Mouse (Mus musculus): Measurements from ENCODE around the gene Axdnd1.
"Not testable (repeated sequence)": the region's sequence is repeated elsewhere in the genome, so short reads cannot be mapped to it uniquely, and the experiment has no call there.

The Axdnd1 gene

DNA sequence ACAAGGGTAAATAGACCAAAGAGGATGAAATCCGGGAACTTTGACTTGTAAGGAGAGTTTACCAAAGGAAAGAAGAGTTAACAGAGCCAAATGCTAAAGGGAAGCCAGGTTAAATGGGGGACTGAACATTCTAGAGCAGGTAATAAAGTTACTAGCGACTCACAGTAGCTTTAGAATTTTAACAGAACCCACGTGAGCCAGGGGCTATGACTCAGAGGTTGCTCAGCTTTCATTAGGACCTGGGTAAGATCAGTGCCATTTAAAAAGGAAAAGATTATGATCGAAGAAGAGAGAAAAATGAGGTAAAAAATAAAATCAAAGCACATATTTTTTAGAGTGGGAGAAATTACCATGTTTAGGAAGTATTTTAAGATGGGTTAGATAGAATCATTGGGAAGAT lies 80.1 kb downstream of the Axdnd1 start:
- no peak for DNase-seq (ENCODE audit: low read depth, low spot score)

DNA sequence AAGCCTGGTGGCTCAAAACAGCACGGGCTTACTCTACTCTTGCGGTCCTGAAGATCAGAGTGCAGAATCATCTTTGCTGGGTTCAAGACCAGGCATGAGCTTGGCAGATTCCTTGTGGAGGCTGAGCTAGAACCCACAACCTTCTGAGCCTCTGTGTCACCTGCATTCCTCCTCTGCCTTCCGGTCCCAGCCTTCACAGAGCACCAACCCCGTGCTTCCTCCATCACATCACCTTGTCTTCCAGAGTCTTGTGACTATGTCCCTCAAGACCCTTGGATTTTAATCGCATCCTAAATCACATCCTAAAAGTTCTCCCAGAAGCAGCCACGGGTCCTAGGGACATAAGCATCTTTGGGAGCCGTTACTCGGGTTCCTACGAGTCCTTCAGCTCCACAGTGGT lies 97.8 kb downstream of the Axdnd1 start:
- DNase-seq (ENCODE audit: low read depth, low spot score) = no peak

DNA sequence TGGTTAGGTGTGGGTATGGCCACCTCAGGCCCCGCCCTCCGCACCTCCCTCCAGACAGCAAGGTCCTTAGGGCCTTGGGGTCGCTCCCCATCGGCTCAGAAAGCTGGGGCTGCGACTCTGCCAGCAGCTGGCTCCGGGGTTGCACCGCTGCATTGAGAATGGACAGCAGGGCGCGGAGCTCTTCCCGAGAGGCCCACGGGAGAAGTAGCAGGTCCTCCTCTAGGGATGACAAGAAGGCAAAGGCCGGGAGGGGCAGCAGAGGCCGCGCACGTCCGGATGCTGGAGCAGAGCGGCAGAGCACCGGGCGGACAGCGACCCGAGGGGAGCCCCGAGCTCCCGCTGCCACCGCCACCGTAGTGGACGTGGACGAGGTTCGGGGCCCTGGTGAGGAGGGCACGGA lies 110.3 kb downstream of the Axdnd1 start, which contains the start of gene Nphs2:
Gene Nphs2, plus strand, starts transcription at position 98 of the 400 bp plus-strand sequence.
- no peak for DNase-seq (ENCODE audit: low read depth, low spot score)

DNA sequence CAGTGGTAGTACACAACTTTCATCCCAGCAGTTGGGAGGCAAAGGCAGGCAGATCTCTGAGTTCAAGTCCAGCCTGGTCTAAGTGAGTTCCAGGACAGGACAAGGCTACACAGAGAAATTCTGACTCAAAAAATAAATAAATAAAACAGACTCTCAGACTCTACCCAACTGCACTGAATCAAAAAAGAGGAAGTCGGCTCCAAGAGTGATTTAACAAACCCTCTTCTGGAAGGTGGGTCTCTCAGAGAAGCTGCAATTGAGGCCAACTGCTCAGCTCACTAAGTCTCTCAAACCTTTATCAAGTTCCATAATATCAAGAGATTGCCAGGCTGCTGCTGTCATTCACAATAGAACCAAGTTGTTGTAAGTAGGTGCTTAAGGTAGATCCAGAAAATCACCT lies 112.4 kb downstream of the Axdnd1 start:
- no peak for DNase-seq (ENCODE audit: low read depth, low spot score)

DNA sequence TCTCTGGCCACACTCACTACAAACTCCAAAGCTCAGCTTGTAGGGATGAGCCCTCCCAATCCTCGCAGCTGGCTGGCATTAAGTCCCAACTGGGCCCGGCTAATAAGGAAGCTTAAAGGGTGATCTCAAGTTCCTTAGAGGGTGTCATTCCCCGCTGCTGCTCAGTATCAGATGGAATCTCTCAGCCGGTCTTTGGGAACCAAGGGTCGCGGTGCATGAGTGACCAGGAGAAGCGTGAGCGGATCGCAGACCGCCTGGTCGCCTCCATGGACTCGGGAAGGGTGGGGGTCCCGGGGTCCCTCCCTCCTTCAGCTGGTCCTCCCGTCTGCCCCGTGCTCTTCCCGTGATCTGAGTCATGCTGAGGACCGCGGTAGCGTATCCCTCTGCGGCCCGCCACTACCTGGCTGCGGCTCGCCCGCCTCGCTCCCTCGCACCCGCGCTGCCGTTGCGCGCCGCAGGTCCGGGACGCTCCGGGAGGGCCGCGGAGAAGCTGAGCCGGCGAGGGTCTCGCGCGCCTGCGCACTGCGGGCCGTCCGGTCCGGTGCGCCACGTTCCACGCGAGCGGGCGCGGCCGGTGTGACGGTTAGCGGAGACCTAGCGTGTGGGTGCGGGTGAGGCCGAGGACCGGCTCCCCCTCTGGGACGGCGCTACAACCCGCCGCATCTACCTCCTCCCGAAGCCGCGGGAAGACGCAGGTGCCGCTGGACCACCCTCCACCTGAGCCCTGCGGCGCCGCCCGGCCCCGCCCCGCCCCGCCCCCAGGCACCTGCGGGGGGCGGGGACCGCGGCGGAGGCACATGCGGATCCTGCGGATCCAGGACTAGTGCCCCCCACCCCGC lies 117.8 kb downstream of the Axdnd1 start, which contains the start of gene Tdrd5:
Gene Tdrd5, minus strand, starts transcription at position 754 of the 839 bp plus-strand sequence.
- peak; percentile 8 for DNase-seq (ENCODE audit: low read depth, low spot score)

DNA sequence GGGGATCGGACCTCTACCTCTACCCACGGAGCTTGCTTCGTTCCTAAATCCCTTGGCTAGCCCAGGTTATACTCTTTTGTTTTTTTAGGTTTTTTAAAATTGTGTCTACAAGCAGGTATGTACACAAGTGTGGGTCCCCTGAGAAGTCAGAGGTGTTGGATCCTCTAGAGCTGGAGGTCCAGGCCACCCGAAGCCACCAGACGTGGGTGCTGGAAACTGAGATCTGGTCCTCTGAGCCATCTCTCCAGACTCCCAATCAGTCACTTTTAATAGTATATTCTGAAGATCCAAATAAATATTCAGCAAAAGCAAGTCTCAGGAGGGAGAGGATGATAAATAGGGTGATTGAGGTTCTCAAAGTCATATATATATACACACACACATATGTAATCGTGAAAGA lies 130.9 kb downstream of the Axdnd1 start:
- no peak for DNase-seq (ENCODE audit: low read depth, low spot score)

DNA sequence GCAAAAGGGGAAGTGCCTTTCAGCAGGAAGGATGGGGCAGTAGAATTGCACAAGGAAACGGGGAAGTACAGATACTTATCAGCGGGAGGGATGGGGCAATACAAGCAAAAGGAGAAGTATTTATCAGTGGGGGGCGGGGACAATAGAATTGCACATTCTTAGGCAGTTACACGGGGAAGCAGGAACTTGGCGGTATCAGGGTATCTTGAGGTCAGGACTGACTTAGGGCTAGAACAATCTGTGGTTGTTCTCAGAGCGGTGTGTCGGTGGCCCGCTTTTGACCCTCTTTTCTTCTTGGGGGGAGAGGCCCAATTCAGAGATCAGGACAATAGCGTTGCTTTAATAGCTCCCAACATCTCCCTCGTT lies 131.8 kb downstream of the Axdnd1 start:
- not testable (repeated sequence) for DNase-seq (ENCODE audit: low read depth, low spot score)

DNA sequence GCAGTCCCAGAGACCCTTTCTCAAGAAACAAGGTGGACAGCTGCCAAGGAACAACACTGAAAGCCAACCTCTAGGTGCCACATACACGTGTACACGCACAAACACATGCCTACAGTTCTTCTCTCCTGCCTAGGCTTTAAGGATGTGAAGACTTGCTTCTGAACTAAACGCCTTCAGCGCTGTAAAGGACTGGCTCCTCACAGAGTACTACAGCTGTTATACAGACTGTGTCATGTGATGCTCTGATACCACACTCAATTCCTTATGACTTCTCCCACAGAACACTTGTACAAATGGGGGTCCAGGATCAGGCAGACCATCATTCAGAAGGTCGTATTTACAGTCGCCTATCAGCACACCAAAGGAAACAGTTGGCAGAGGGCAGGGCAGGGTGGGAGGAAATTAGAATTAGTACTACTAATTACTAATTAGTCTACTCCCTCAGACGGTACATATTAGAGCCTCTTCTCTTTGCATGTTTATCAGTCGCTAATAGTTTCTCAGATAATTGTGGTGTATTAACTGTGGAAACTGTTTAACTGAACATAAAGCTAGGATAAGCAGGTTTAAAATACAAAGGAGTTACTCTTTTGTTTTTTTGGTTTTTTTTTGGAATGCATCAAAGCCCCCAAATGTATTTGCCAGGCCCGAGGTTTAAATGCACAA lies 132.3 kb downstream of the Axdnd1 start:
- DNase-seq (ENCODE audit: low read depth, low spot score) = no peak

DNA sequence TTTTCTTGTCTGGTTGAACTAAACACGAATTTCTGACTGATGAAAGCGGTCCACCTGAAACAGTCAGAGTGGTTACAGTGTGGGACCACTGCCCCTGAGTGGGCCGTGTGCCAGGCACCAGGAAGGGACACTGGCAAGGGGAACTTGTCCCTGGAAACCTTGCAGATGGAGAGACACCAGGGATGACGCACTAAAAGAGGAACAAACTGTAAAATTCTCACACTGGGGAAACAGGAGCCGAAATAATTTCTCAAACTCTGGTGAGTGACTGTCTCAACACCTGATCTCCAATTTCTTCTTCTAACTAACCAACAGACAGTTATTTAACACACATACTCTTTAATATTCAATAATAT lies 135.4 kb downstream of the Axdnd1 start:
- no peak for DNase-seq (ENCODE audit: low read depth, low spot score)

DNA sequence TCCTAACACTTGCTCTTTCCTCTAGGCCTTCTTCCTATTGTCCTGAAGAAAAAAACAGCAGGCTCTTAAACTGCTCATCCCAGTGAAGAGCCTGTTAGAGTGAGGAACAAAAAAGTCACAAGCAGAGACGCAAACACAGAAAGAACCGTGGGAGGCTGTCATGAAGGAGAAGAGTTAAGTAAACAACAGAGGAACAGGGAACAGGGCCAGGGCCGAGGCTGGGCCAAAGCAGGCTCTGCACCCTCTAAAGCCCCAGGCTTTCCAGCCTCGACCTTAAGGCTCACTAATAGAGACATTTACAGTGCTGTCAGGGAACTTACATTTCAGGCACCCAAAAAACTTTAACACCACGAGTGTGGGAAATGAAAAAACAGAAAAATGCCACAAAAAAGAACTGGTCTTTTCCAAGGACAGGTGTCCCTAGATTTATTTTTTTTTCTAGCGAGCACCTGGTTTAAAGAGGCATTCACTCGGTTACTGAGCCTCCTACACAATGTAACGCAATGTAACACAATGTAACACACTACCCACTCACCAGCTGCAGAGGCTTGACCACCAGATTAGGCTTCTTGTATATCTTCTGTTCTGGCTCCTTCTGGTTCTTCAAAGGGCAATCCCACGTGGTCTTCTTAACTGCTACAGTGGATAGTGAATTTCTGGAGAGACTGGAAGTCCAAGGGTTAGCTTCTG lies 136.0 kb downstream of the Axdnd1 start:
- no peak for DNase-seq (ENCODE audit: low read depth, low spot score)

DNA sequence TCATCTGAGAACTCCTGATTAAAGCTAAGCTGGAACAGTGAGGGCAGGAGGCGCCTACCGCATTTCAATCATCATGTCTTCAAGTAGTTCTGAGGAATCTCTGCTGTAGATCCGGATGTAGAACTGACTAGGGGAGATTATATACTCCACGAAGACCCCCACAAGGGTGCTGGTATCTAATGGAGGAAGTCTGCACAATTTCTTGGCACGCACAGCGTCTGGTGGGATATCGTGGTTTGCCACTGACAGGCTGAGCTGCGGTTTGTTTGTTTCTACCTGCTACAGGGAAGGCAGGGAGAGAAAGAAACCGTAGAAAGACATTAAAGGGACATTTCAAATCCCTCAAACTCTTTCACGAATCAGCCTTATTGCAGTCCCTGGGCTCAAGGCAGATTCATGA lies 136.8 kb downstream of the Axdnd1 start:
- DNase-seq (ENCODE audit: low read depth, low spot score) = no peak

DNA sequence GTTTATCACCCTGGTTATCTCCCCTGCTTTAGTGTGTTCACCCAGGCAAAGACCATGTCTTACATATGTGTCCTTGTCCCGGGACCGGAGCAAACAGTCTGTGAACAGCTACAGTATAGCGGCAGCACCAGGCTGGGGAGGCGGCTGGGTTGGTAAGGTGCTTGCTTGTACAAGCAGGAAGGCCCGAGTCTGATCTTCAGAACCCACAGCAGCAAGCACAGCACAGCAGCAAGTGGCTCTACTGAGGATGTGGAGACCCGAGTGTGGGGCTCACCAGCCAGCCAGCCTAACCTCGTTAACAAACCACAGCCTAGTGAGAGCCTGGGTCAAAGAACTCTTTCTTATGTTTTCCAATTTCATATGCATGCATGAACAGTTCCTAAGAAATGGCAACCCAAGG lies 140.8 kb downstream of the Axdnd1 start:
- DNase-seq (ENCODE audit: low read depth, low spot score) = no peak

DNA sequence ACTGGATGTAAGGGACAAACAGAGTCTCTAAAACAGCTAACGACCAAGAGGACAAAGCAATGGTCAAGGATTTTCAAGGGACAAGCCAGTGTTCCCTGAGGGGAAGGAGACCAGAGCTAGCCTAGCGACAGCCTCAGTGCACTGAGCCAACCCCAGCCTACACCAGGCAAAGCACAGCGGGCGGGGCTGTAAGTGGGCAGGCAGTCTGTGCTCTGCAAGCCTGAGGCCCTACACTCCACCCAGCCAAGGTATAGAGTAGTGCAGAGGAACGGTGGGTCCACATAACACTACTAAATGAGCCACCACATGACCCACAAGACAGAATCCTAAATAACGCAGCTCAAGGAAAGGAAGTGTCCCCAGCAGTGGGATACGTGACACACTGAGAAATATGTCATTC lies 147.3 kb downstream of the Axdnd1 start:
- DNase-seq (ENCODE audit: low read depth, low spot score) = no peak

Data from embryo, embryonic 11.5 days (tissue).